Mouse (Mus musculus) bone marrow macrophage, adult 2 months (primary cell): Measurements from ENCODE around the gene D16Ertd472e.
"Not testable (repeated sequence)": the region's sequence is repeated elsewhere in the genome, so short reads cannot be mapped to it uniquely, and the experiment has no call there.

ENCODE experiments used
- CTCF ChIP-seq: IDR thresholded peaks from 2 replicates; pipeline ENCODE4 v1.5.1; 2012; ENCODE audit warnings: low read depth, mild to moderate bottlenecking, low read length, moderate library complexity
- POLR2A ChIP-seq: IDR thresholded peaks from 2 replicates; pipeline ENCODE4 v1.6.1; 2012; ENCODE audit warnings: mild to moderate bottlenecking, low read depth, low read length, borderline replicate concordance

DNA sequence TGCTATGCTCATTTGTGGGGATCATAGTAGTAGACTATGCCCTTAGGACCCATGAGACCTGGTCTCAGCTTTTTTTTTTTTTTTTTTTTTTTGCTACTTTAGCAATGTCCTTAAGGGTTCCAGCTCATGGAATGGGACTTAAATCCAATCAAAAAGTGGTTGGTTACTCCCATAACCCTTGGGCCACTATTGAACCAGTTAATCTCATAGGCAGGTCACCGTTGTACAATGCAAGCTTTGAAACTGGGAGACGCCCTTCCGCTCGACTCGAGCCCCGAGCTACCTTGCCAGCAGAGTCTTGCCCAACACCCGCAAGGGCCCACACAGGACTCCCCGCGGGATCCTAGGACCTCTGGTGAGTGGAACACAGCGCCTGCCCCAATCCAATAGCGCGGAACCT lies 83.8 kb downstream of the D16Ertd472e start:
- TF ChIP-seq POLR2A, CTCF: not testable (repeated sequence)
